Mouse (Mus musculus): Measurements from ENCODE around the gene Ccdc30.

GRCm38 (mm10) chr4:119442539-119442938 lies 27.2 kb upstream of the Ccdc30 start:
- no peak for TF ChIP-seq POLR2A (IDR thresholded peaks at IDR 0.05; ENCODE audit: borderline replicate concordance, extremely low read depth, insufficient read depth, insufficient read length, poor library complexity, severe bottlenecking)
- TF ChIP-seq CTCF (IDR thresholded peaks at IDR 0.05; ENCODE audit: borderline replicate concordance, extremely low read depth, insufficient read depth, insufficient read length) = no peak
